Mouse (Mus musculus): Measurements from ENCODE around the gene Gm20388. TPM values are rescaled to one million over a fixed set of nuclear protein-coding genes. Genes with fewer than 3 reads are reported as not detected.

Gene Gm20388
- polyA plus RNA-seq, 1 experiment from 2014 or later: not detected

DNA sequence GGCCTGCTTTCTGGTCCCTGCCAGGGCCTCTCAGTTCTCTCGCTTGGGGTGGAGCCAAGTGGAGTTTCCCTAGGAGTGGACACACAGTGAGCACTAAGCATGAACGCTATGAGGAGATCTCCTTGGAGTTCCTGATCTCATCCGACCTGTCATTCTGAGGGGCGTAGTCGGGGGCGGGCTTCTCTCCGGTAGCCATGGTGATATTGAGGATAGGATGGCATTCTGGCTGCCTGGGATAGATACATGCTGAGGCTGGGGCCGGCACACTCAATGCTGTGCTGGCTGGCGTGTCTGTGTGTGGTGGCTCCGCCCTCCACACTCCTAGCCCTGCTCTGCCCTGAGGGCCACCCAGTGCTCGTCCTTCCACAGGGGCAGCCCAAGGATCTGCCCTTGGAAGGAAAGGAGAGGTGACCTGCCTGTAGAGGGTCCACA, 2942.7 kb downstream of the Gm20388 start:
- Histone ChIP-seq H3K36me3 (no peaks in the 10 kb centered on the region), H3K27ac (replicated peaks) (no peak overlapping the region), H3K27me3 (no peaks in the 10 kb centered on the region), H3K4me1 (peaks cover 9% of the 10 kb centered on the region), H3K4me3 (no peak overlapping the region), H3K9ac (replicated peaks) (no peak overlapping the region), H3K4me2 (replicated peaks) (no peak overlapping the region), H3K9me3 (no peaks in the 10 kb centered on the region)
- WGBS: 14% methylated on average over 11 of the region's 11 CpGs
- peak; percentile 68 for ATAC-seq (replicated peaks)

DNA sequence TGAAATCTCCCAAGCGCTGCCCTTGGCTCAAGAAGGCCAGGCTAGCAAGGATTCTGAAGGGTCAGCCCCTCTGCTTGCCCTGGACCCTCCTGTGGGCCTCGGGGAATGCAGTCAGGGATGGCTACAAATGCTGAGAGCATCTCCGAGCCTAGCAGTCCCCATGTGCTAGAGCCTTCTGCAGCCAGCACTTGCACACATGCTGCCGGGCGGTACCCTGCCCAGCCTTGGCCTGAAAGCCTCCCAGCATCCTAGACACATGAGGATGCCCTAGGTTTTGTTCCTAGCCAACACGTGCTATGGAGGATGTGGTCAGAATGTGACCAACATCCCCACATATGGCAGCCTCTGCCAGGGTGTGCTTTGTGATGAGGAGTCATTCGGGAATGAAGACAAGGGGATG, 2943.7 kb downstream of the Gm20388 start:
- Histone ChIP-seq H3K27ac (replicated peaks) (no peak overlapping the region), H3K4me3 (no peak overlapping the region), H3K36me3 (no peaks in the 10 kb centered on the region), H3K9ac (replicated peaks) (no peak overlapping the region), H3K4me1 (peaks cover 8% of the 10 kb centered on the region), H3K4me2 (replicated peaks) (no peak overlapping the region), H3K27me3 (no peaks in the 10 kb centered on the region), H3K9me3 (no peaks in the 10 kb centered on the region)
- WGBS: 83% methylated on average over 7 of the region's 7 CpGs
- ATAC-seq (replicated peaks): no peak

DNA sequence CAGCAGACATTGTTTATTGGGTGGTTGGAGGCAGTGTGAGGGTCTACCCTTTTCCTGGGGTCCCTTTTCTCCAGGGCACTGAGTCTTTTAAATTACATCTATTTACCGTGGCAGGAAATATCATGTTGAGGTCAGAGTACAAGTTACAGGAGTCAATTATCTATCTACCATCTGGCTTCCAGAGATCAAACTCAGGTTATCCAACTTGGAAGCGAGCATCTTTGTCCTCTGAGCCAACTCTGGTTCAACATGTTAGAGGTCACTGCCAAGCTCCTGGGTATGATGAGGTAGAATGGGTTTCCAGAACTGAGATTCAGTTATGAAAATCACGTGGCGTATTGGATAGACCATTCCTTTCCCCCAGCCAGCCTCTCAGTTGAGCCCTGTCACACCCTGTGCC, 2944.5 kb downstream of the Gm20388 start:
- WGBS: 84% methylated on average over 4 of the region's 4 CpGs
- Histone ChIP-seq H3K27me3 (no peaks in the 10 kb centered on the region), H3K4me1 (peaks cover 8% of the 10 kb centered on the region), H3K9ac (replicated peaks) (no peak overlapping the region), H3K9me3 (no peaks in the 10 kb centered on the region), H3K27ac (replicated peaks) (no peak overlapping the region), H3K4me2 (replicated peaks) (no peak overlapping the region), H3K4me3 (no peak overlapping the region), H3K36me3 (no peaks in the 10 kb centered on the region)
- no peak for ATAC-seq (replicated peaks)

DNA sequence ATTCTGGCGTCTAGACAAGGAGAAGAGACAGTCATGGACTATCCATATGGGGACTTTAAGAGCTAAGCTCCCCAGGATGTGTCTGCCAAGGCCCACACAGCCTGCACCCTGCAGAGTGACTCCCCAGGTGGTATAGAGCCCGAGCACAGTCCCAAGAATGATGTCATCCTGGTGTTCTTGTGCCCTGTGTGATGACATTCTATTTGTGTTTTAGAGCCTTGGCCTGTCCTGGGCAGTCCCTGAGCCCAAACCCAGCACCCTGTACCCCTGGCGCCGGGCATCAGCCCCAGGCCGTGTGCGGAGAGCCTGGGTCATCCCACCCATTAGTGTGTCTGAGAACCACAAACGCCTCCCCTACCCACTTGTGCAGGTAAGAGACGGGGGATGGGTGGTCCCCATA, 2945.6 kb downstream of the Gm20388 start:
- no peak for ATAC-seq (replicated peaks)
- Histone ChIP-seq H3K27ac (replicated peaks) (no peak overlapping the region), H3K4me2 (replicated peaks) (no peak overlapping the region), H3K9ac (replicated peaks) (no peak overlapping the region), H3K36me3 (no peaks in the 10 kb centered on the region), H3K27me3 (no peaks in the 10 kb centered on the region), H3K4me3 (no peak overlapping the region), H3K4me1 (peaks cover 8% of the 10 kb centered on the region), H3K9me3 (no peaks in the 10 kb centered on the region)
- WGBS: 81% methylated on average over 8 of the region's 8 CpGs

DNA sequence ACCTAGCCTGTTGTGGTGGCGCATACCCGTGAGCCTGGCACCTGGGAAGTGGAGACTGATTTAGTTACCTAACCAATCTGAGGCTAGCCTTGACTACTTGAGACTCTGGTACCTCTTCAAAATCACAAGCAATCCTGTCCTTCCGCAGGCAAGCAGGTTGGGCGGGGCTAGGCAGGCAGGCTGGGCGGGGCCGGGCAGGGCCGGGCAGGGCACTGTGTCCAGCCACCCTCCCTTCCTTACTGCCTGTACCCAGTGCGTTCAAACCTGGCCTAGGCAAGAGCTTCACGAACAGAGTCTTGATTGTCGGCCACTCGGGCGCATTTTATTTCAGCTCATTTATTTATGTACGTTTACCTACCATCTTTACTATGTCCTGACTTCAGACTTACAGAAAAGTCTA, 2949.2 kb downstream of the Gm20388 start:
- WGBS: 58% methylated on average over 13 of the region's 13 CpGs
- H3K9me3 ChIP-seq: no peaks in the 10 kb centered on the region
- H3K4me3 ChIP-seq: no peak overlapping the region
- H3K36me3 ChIP-seq: no peaks in the 10 kb centered on the region
- no peaks in the 10 kb centered on the region for H3K27me3 ChIP-seq
- H3K27ac ChIP-seq (replicated peaks): no peak overlapping the region
- no peak overlapping the region for H3K4me2 ChIP-seq (replicated peaks)
- no peak for ATAC-seq (replicated peaks)
- no peak overlapping the region for H3K9ac ChIP-seq (replicated peaks)
- 0 out of 2 replicates have a peak, but pooled peaks cover 5% of the 10 kb centered on the region for H3K4me1 ChIP-seq

DNA sequence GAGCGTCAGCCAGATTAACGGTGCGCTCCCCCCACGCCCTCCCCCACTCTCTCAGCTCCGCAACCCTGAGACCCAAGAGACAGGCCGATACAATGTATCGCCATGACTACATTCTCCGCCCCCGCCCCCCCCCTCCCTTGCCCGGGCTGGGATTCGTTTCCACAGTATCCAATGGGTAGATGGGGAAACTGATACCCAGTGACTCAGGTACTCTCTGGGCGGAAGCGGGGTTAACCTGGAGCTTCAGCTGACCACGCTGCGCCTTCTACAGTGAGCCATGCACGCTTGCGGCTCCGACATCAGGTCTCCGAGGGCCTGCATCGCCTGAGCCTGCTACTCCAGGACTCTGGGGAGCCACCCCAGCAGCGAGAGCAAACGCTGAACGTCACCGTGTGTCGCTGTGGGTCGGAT, 2954.1 kb downstream of the Gm20388 start:
- Histone ChIP-seq H3K4me2 (replicated peaks) (peak overlapping the region; percentile 43), H3K4me3 (peak overlapping the region; percentile 27), H3K9ac (replicated peaks) (peak overlapping the region; percentile 30; the same call in 1 of the 2 replicates), H3K27ac (replicated peaks) (no peak overlapping the region), H3K36me3 (no peaks in the 10 kb centered on the region), H3K27me3 (no peaks in the 10 kb centered on the region), H3K4me1 (0 out of 2 replicates have a peak, but pooled peaks cover 5% of the 10 kb centered on the region), H3K9me3 (0 out of 2 replicates have a peak, but pooled peaks cover 3% of the 10 kb centered on the region)
- WGBS: 56% methylated on average over 26 of the region's 26 CpGs
- no peak; the same call in 1 of the 2 replicates for ATAC-seq (replicated peaks)

DNA sequence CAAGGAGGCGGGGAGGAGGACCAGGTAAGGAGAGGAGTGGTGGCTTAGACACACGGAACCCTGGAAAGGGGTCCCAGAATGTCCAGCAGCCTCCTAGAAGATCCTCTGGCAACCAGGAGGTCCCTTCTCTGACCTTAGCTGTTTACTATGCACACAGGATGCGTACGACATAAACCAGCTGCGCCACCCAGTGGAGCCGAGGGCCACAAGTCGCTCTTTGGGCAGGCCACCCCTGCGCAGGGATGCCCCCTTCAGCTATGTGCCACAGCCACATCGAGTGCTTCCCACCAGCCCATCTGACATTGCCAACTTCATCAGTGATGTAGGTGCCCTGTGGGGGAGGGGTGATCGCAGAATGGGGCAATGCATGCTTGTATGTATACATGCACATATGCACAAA, 2954.8 kb downstream of the Gm20388 start:
- Histone ChIP-seq H3K4me2 (replicated peaks) (peak overlapping the region; percentile 43), H3K9ac (replicated peaks) (no peak overlapping the region), H3K27ac (replicated peaks) (no peak overlapping the region), H3K4me3 (peak overlapping the region; percentile 27), H3K4me1 (0 out of 2 replicates have a peak, but pooled peaks cover 5% of the 10 kb centered on the region), H3K36me3 (no peaks in the 10 kb centered on the region), H3K27me3 (no peaks in the 10 kb centered on the region), H3K9me3 (0 out of 2 replicates have a peak, but pooled peaks cover 3% of the 10 kb centered on the region)
- WGBS: 57% methylated on average over 10 of the region's 10 CpGs
- ATAC-seq (replicated peaks): no peak

DNA sequence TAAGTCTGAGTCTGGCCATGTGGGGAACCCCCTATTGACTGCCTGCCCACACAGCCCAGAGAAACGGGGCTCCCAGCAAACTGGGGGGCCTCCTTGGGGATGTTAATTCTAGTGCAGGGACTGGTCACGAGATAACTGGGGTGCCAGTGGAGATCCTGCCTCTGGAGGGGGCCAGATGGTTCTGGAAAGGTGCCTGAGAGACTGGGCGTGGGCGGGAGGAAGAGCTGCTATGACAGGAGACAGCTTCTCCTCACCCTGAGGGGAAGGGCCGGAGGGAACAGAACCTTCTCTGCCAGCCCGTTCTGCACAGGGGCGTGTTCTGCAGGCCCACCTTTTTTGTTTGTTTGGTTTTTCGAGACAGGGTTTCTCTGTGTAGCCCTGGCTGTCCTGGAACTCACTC, 2955.6 kb downstream of the Gm20388 start:
- Histone ChIP-seq H3K4me3 (no peak overlapping the region), H3K27ac (replicated peaks) (no peak overlapping the region), H3K36me3 (no peaks in the 10 kb centered on the region), H3K4me2 (replicated peaks) (no peak overlapping the region), H3K9me3 (0 out of 2 replicates have a peak, but pooled peaks cover 3% of the 10 kb centered on the region), H3K9ac (replicated peaks) (no peak overlapping the region), H3K4me1 (0 out of 2 replicates have a peak, but pooled peaks cover 5% of the 10 kb centered on the region), H3K27me3 (no peaks in the 10 kb centered on the region)
- 79% methylated on average over 8 of the region's 8 CpGs for WGBS
- no peak for ATAC-seq (replicated peaks)

DNA sequence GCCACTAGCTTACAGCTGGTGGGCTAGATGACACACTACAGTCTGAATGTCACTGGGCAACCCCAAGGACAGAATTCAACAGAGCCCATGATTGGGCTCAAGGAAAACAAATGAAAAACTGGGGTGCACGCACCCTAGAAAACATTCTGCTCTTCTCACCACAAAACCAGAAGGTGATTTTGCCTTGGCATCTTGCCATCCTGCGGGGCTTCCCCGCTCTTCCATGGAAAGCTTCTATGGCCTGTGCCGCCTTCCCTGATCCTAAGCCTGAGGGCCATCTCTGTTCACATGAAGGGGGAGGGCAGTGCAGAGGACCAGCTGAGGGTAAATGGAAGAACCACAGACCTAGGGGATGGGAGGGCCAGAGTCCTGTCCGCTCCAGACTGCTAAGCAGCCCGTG, 2957.3 kb downstream of the Gm20388 start:
- no peaks in the 10 kb centered on the region for H3K27me3 ChIP-seq
- ATAC-seq (replicated peaks): no peak
- H3K27ac ChIP-seq (replicated peaks): no peak overlapping the region
- H3K4me2 ChIP-seq (replicated peaks): no peak overlapping the region
- H3K9me3 ChIP-seq: 0 out of 2 replicates have a peak, but pooled peaks cover 3% of the 10 kb centered on the region
- no peak overlapping the region for H3K4me3 ChIP-seq
- 0 out of 2 replicates have a peak, but pooled peaks cover 5% of the 10 kb centered on the region for H3K4me1 ChIP-seq
- no peak overlapping the region for H3K9ac ChIP-seq (replicated peaks)
- WGBS: 77% methylated on average over 6 of the region's 6 CpGs
- no peaks in the 10 kb centered on the region for H3K36me3 ChIP-seq

DNA sequence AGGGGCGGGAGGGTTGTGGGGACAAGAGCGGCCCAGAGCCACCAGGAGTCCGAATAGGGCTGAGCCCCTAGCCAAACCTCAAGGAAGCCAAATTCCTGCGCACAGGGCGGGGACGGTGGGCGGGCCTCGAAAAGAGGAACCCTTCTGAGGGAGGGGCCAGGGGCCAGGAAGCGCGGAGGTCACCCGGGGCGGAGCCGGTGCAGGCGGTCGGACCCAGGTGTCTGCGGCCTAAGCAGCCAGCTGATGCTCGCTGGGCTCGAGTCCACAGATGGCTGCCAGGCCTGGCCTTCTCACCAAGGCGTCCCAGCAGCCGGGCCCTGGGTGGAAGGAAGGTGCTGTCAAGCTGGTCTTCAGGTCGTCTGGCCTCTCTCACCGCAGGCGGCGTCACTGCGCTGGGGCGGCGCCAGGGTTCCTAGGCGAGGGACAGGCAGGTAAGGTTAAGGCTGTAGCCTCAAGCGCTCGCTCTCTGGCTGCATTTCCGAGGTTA, 2959.8 kb downstream of the Gm20388 start:
- Histone ChIP-seq H3K27ac (replicated peaks) (no peak overlapping the region), H3K27me3 (no peaks in the 10 kb centered on the region), H3K4me1 (no peaks in the 10 kb centered on the region), H3K4me2 (replicated peaks) (no peak overlapping the region), H3K9ac (replicated peaks) (no peak overlapping the region), H3K36me3 (no peaks in the 10 kb centered on the region), H3K4me3 (no peak overlapping the region), H3K9me3 (0 out of 2 replicates have a peak, but pooled peaks cover under 1% of the 10 kb centered on the region)
- whole genome bisulfite sequencing: 18% methylated on average over 31 of the region's 31 CpGs
- ATAC-seq (replicated peaks): no peak

DNA sequence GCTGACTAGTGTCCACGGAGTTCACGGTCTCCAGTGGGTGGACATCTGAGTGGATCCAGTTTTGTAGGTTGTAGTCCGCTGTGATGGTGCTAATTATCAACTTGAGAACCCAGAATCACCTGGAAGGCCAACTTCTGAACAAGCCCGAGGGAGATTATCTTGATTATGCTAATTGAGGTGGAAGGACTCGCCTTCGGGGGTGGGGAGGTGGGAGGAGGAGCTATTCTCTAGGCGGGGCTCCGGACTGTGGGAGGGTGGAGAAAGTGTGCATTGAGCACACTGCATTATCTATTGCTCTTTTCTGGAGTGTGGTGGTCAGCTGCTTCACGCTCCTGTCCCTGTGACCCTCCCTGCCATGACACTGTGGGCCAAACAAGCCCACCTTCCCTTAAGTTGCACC, 2961.0 kb downstream of the Gm20388 start:
- H3K27ac ChIP-seq (replicated peaks): no peak overlapping the region
- H3K27me3 ChIP-seq: no peaks in the 10 kb centered on the region
- H3K9me3 ChIP-seq: no peaks in the 10 kb centered on the region
- H3K4me2 ChIP-seq (replicated peaks): no peak overlapping the region
- no peak overlapping the region for H3K9ac ChIP-seq (replicated peaks)
- no peaks in the 10 kb centered on the region for H3K36me3 ChIP-seq
- ATAC-seq (replicated peaks): no peak
- H3K4me3 ChIP-seq: no peak overlapping the region
- 57% methylated on average over 9 of the region's 9 CpGs for WGBS
- no peaks in the 10 kb centered on the region for H3K4me1 ChIP-seq

DNA sequence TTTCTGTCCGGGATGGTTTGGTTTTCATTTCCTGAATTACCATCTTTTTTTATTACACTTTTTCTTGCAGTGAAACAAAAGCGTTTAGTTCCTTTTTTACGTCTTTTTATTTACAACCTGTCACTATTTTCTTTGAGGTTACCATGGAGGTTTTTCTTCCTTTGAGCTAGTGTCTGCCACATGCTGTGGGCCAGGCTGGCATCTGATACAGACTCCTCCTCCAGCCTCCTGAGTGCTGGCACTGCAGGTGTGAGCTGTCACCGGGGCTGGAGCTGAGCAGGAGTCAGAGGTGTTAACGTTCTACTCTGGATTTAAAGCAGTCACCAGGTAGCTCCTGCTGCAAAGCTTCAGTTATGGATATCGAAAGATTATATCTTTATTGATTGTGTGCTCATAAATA, 2962.5 kb downstream of the Gm20388 start:
- no peak overlapping the region for H3K9ac ChIP-seq (replicated peaks)
- no peak overlapping the region for H3K4me3 ChIP-seq
- 46% methylated on average over 6 of the region's 6 CpGs for WGBS
- no peak overlapping the region; the same call in 1 of the 2 replicates for H3K27ac ChIP-seq (replicated peaks)
- ATAC-seq (replicated peaks): no peak
- H3K36me3 ChIP-seq: no peaks in the 10 kb centered on the region
- no peaks in the 10 kb centered on the region for H3K4me1 ChIP-seq
- H3K9me3 ChIP-seq: no peaks in the 10 kb centered on the region
- no peak overlapping the region for H3K4me2 ChIP-seq (replicated peaks)
- no peaks in the 10 kb centered on the region for H3K27me3 ChIP-seq

DNA sequence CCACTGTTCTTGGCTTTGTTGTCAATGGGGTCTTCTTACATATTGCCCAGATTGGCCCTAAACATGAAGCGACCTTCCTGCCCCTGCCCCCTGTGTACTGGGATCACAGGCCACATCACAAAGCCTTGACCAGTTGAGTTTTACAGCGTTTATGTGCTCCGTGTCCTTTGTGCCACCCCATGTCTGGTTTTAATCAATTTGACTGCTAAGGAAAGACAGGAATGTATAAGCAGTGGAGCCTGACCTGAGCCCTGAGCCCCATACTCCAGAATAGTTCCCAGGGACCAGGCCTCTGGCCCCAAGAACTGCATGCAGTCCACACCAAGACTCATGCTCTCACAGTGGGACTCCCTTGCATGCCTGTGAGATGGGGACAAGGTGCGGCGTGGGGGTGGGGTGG, 2964.5 kb downstream of the Gm20388 start:
- Histone ChIP-seq H3K27ac (replicated peaks) (no peak overlapping the region), H3K36me3 (no peaks in the 10 kb centered on the region), H3K27me3 (no peaks in the 10 kb centered on the region), H3K9me3 (no peaks in the 10 kb centered on the region), H3K4me1 (no peaks in the 10 kb centered on the region), H3K4me3 (no peak overlapping the region), H3K9ac (replicated peaks) (no peak overlapping the region), H3K4me2 (replicated peaks) (no peak overlapping the region)
- ATAC-seq (replicated peaks): no peak
- 80% methylated on average over 5 of the region's 5 CpGs for WGBS

Measured in forebrain, embryonic 15.5 days (tissue).